Mouse (Mus musculus) neural tube, embryonic 11.5 days (tissue): Measurements from ENCODE around the gene March5. TPM values are rescaled to one million over a fixed set of nuclear protein-coding genes. Genes with fewer than 3 reads are reported as not detected.
A peak's percentile ranks its signal among the peaks of the same experiment; 100 is the strongest.

ENCODE experiments used
- ATAC-seq: fragments of 200-750 bp; cut with Nextera tagmentation; 2 replicates; pipeline ENCODE4 v1.8.0; 2017; ENCODE audit warnings: moderate number of reproducible peaks, mild to moderate bottlenecking, moderate TSS enrichment, moderate library complexity; ENCODE audit not compliant: insufficient read depth, low FRiP score, low TSS enrichment
- DNase-seq: peaks from one replicate; pipeline ENCODE4 v3.0.0-alpha.2; 2015; ENCODE audit warnings: low spot score
- H3K27ac ChIP-seq: fragments of 300-500 bp; sonication (generic); 2 replicates; pipeline ENCODE4 v1.5.1; 2014; ENCODE audit warnings: low read depth, mild to moderate bottlenecking, low read length
- H3K27me3 ChIP-seq: fragments of 300-500 bp; sonication (generic); 2 replicates; pipeline ENCODE4 v1.6.1; 2014; ENCODE audit warnings: mild to moderate bottlenecking, low read length, mixed read lengths; ENCODE audit not compliant: control insufficient read depth, insufficient read depth
- H3K36me3 ChIP-seq: fragments of 300-500 bp; sonication (generic); 2 replicates; pipeline ENCODE4 v1.6.1; 2014; ENCODE audit warnings: mild to moderate bottlenecking, low read length, moderate library complexity, mixed read lengths; ENCODE audit not compliant: control insufficient read depth, insufficient read depth
- H3K4me1 ChIP-seq: fragments of 300-500 bp; sonication (generic); 2 replicates; pipeline ENCODE4 v1.6.1; 2014; ENCODE audit warnings: low read length, mixed read lengths; ENCODE audit not compliant: control insufficient read depth, insufficient read depth
- H3K4me2 ChIP-seq: fragments of 300-500 bp; sonication (generic); 2 replicates; pipeline ENCODE4 v1.6.1; 2014; ENCODE audit warnings: low read depth, mild to moderate bottlenecking, moderate library complexity
- H3K4me3 ChIP-seq: fragments of 300-500 bp; sonication (generic); 2 replicates; pipeline ENCODE4 v1.5.1; 2014; ENCODE audit warnings: low read depth, low read length
- H3K9ac ChIP-seq: fragments of 300-500 bp; sonication (generic); 2 replicates; pipeline ENCODE4 v1.6.1; 2014; ENCODE audit warnings: mild to moderate bottlenecking, low read length
- H3K9me3 ChIP-seq: fragments of 300-500 bp; sonication (generic); 2 replicates; pipeline ENCODE4 v1.6.1; 2016; ENCODE audit warnings: low read length; ENCODE audit not compliant: control insufficient read depth
- WGBS: fragments of 180-500 bp; shearing (Covaris S2); extraction: QIAGEN DNeasy Blood & Tissue Kit; methylation state at CpG from one replicate; pipeline ENCODE4 v1.1.7; 2014; 5-methylcytosine and 5-hydroxymethylcytosine counted together
- polyA plus RNA-seq: library from polyadenylated mRNA; unstranded; fragments of >200 nt; fragmentation: Nextera tagmentation; extraction: Ambion mirVana; gene quantifications from 2 replicates; pipeline ENCODE4 v1.2.1, GENCODE M21; 2014

March5 gene
- polyA plus RNA-seq, 1 experiment from 2014 or later, result 142 TPM

- Histone ChIP-seq H3K27ac (peak overlapping the region; percentile 31; the same call in 1 of the 2 replicates), H3K9me3 (no peaks in the 10 kb centered on the region), H3K4me2 (peak overlapping the region; percentile 90), H3K4me1 (peaks cover 5% of the 10 kb centered on the region; the same call in 1 of the 2 replicates), H3K27me3 (no peaks in the 10 kb centered on the region), H3K4me3 (peak overlapping the region; percentile 94), H3K9ac (peak overlapping the region; percentile 98), H3K36me3 (peaks cover 2% of the 10 kb centered on the region)
- DNase-seq (peak; percentile 50), ATAC-seq (peak; percentile 75)
- WGBS, result under 1% methylated on average over 47 of the region's 47 CpGs
Observed at GRCm38 (mm10) chr19:37206641-37207302, 571 bp upstream of the March5 start.

GRCm38 (mm10) chr19:37208176-37208755, 923 bp downstream of the March5 start, which contains the start of gene Cpeb3:
TSS of gene Cpeb3 (minus strand) at chr19:37208601.
- H3K9me3 ChIP-seq, result no peaks in the 10 kb centered on the region
- no peak for ATAC-seq
- H3K9ac ChIP-seq, result peak within 1 kb of the TSS; percentile 98
- DNase-seq, result peak; percentile 60
- H3K4me3 ChIP-seq, result peak within 1 kb of the TSS; percentile 94
- H3K4me2 ChIP-seq, result peak within 1 kb of the TSS; percentile 66
- H3K36me3 ChIP-seq, result peaks cover 8% of the 10 kb centered on the region
- H3K27me3 ChIP-seq, result no peaks in the 10 kb centered on the region
- peaks cover 5% of the 10 kb centered on the region; the same call in 1 of the 2 replicates for H3K4me1 ChIP-seq
- peak within 1 kb of the TSS; percentile 78 for H3K27ac ChIP-seq
- 2% methylated on average over 15 of the region's 15 CpGs for WGBS

GRCm38 (mm10) chr19:37208986-37209385, 1.6 kb downstream of the March5 start:
- ATAC-seq (no peak), DNase-seq (no peak)
- H3K27ac ChIP-seq, result no peak overlapping the region
- 81% methylated on average over 7 of the region's 7 CpGs for WGBS
- H3K4me2 ChIP-seq, result peak overlapping the region; percentile 66
- no peak overlapping the region for H3K9ac ChIP-seq
- H3K27me3 ChIP-seq, result no peaks in the 10 kb centered on the region
- H3K4me3 ChIP-seq, result peak overlapping the region; percentile 94
- peaks cover 5% of the 10 kb centered on the region; the same call in 1 of the 2 replicates for H3K4me1 ChIP-seq
- H3K36me3 ChIP-seq, result peaks cover 8% of the 10 kb centered on the region
- H3K9me3 ChIP-seq, result no peaks in the 10 kb centered on the region

GRCm38 (mm10) chr19:37209467-37210128, 2.3 kb downstream of the March5 start:
- ATAC-seq (no peak), DNase-seq (no peak)
- Histone ChIP-seq H3K9ac (no peak overlapping the region), H3K36me3 (peaks cover 8% of the 10 kb centered on the region), H3K4me2 (0 out of 2 replicates have a peak overlapping the region, but pooled peaks have one; percentile 66), H3K27ac (no peak overlapping the region), H3K4me3 (no peak overlapping the region; the same call in 1 of the 2 replicates), H3K4me1 (peaks cover 5% of the 10 kb centered on the region; the same call in 1 of the 2 replicates), H3K9me3 (no peaks in the 10 kb centered on the region), H3K27me3 (no peaks in the 10 kb centered on the region)
- WGBS, result 90% methylated on average over 8 of the region's 8 CpGs

DNA sequence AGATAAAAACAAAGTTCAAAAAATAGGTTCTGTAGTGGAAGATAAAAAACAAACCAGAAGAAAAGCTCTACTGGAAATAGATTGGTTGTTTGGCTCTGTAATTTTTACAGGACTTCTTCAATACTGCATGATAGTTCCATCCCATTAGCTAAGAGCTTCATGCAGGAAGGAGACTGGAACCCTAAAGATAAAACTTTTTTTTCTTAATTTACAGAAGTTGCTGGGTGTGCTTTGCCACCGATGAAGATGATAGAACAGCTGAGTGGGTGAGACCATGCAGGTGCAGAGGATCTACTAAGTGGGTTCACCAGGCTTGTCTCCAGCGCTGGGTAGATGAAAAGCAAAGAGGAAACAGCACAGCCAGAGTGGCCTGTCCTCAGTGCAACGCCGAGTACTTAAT, 3.1 kb downstream of the March5 start:
- Histone ChIP-seq H3K4me3 (no peak overlapping the region), H3K4me2 (no peak overlapping the region), H3K27ac (no peak overlapping the region), H3K4me1 (peaks cover 5% of the 10 kb centered on the region; the same call in 1 of the 2 replicates), H3K9ac (no peak overlapping the region), H3K9me3 (no peaks in the 10 kb centered on the region), H3K27me3 (no peaks in the 10 kb centered on the region), H3K36me3 (peaks cover 8% of the 10 kb centered on the region)
- no peak for ATAC-seq
- WGBS, result 97% methylated on average over 4 of the region's 4 CpGs
- DNase-seq, result no peak

DNA sequence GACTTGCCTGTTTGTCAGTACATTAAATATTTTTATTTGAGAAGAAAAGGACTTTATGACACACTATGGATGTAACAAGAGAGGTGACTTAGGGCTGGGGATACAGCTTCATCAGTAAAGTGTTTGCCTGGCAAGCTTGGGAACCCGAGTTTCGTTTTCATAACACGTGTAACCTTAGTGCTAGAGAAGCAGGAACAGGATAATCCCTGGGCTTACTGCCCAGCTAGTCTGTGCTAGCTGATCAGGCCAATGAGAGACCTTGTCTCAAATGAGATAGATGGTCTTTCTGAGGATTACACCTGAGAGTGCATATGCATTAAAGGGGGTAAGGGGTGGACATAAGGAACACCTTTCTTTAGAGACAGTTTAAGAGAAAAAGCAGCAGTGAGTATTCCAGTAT, 4.1 kb downstream of the March5 start:
- Histone ChIP-seq H3K9me3 (no peaks in the 10 kb centered on the region), H3K4me2 (no peak overlapping the region), H3K4me3 (no peak overlapping the region), H3K27me3 (no peaks in the 10 kb centered on the region), H3K9ac (no peak overlapping the region), H3K36me3 (peaks cover 8% of the 10 kb centered on the region), H3K27ac (no peak overlapping the region), H3K4me1 (peaks cover 5% of the 10 kb centered on the region; the same call in 1 of the 2 replicates)
- no peak for ATAC-seq
- DNase-seq, result no peak
- 94% methylated on average over 3 of the region's 3 CpGs for WGBS

DNA sequence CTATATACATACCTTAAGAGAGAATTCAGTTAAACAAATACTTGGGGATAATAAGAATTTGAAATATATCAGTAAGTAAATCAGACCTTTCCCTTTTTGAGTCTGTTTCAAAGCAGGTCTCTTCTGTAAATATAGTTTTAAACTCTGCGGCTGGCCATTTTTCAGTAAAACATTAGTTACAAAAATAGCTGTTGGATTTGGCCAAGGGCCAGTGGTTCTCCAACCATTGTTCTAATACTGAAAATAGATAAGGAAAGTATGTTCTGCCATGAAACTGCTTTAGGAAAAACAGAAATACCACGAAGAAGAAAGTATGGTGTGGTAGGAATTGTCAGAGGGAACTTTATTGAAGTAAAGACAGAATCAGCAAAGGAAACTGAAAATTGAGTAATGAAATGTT, 7.4 kb downstream of the March5 start:
- DNase-seq (no peak), ATAC-seq (no peak)
- 89% methylated on average over 2 of the region's 2 CpGs for WGBS
- Histone ChIP-seq H3K9ac (no peak overlapping the region), H3K27ac (no peak overlapping the region), H3K9me3 (no peaks in the 10 kb centered on the region), H3K4me1 (no peaks in the 10 kb centered on the region), H3K27me3 (no peaks in the 10 kb centered on the region), H3K36me3 (peaks cover 11% of the 10 kb centered on the region), H3K4me2 (no peak overlapping the region), H3K4me3 (no peak overlapping the region)

DNA sequence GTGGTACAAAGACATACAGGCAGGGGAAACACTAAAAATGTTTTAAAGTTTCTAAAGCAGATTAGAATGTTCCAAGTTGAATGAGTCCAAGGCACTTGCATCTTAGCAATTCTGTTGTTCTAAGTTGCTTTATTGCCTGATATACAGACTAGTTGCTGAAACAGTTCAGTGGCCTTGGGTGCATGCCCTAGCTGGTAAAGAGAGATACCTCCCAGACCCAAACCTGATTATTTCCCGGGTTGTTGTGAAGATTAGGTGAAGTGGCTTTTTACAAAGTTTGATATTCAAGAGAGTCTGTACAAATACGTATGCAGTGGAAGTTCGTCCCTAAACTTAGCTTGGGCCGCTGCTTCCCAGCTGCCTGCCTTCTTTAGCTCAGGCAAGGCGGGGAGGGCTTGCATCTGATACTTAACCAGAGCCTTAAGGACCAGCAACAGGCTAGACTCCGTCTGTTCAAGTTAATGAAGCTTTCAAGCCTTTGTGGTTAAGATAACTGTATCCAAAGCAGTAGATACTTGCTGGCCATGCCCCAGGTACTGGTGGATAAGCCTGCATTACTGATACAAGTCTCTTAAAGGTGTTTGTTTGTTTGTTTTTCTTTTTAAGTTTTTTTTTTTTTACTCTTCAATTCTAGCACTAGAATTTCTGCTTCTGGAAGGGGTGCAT, 18.0 kb downstream of the March5 start:
- DNase-seq (no peak), ATAC-seq (no peak)
- Histone ChIP-seq H3K27ac (no peak overlapping the region), H3K36me3 (peaks cover 2% of the 10 kb centered on the region; the same call in 1 of the 2 replicates), H3K9ac (no peak overlapping the region), H3K4me1 (no peaks in the 10 kb centered on the region), H3K27me3 (no peaks in the 10 kb centered on the region), H3K4me2 (no peak overlapping the region), H3K9me3 (no peaks in the 10 kb centered on the region), H3K4me3 (no peak overlapping the region)
- 87% methylated on average over 6 of the region's 6 CpGs for WGBS
